Mouse (Mus musculus): Measurements from ENCODE around the gene Sgcd.

- TF ChIP-seq CTCF (IDR thresholded peaks at IDR 0.05; ENCODE audit: borderline replicate concordance, insufficient read depth, low read length) (no peak), POLR2A (IDR thresholded peaks at IDR 0.05; ENCODE audit: low read depth, low read length) (no peak)
Measured at GRCm38 (mm10) chr11:47139271-47139670, 849.5 kb downstream of the Sgcd start.
